Mouse (Mus musculus): Measurements from ENCODE around the gene Nck2.

Gene Nck2

DNA sequence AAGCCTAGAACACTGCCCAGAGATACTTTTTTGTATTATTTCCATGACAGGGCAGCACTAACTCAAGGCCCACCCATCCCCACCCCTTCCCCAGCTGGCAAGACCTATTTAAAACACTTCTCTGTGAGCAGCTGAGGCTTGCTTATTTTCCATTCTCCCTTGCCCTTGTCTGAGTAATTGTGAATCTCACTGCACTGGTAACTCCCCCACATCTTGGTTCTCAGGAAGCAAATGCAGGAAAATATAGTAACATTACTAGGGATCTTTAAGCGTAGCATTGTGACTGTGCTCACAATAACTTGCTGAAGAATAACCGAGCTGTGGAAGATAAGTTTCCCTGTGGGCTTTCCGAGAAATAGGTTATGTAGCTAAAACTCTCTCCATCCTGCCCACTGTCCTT lies 24.6 kb downstream of the Nck2 start:
- no peak for DNase-seq (ENCODE audit: low read depth, low spot score)

- DNase-seq (ENCODE audit: low read depth, low spot score): no peak
These were observed 26.2 kb downstream of the Nck2 start for GRCm38 (mm10) chr1:43470421-43471179.

GRCm38 (mm10) chr1:43471180-43472045 lies 27.0 kb downstream of the Nck2 start:
- DNase-seq (ENCODE audit: low read depth, low spot score): no peak

- no peak for DNase-seq (ENCODE audit: low read depth, low spot score)
These were observed 27.8 kb downstream of the Nck2 start for GRCm38 (mm10) chr1:43472046-43472649.

DNA sequence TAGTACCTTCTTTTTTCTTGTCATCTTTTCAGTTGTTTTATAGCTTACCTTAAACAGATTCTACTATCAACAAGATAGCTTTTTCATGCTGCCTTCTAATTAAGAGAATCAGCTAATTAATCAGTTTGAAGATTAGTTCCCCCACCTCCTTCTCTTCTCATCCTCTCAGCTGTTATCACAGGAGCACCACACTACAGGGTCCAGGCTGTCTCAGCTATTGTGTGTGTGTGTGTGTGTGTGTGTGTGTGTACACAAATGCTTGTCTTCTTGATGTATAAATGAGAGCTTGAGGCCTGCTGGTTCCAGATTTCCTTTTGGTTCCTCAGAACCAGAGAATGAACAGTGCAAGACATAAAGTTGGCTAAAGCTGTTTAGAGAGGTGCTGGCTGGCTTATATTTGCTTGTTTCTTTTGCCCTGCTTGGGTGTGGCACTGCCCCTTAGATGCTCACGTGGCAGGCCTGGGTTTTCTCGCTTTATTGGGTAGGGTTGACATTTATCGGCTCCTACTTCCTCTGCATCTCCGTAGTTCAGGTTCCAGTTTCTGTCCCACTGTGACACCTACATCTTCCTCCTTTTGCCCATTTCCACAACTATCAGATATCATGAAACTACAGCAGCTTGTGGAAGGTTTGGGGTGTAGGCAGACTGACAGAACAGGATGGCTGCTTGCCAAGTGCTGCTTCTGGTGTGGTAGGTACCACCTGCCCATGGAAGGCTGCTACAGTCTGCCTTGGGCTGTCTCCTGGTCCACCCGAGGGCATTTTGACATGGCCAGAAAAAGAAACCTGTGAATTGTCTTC lies 29.6 kb downstream of the Nck2 start:
- DNase-seq (ENCODE audit: low read depth, low spot score): no peak

- DNase-seq (ENCODE audit: low read depth, low spot score): no peak
These were observed 30.4 kb downstream of the Nck2 start for GRCm38 (mm10) chr1:43474535-43475409.

- no peak for DNase-seq (ENCODE audit: low read depth, low spot score)
These were observed 33.6 kb downstream of the Nck2 start for GRCm38 (mm10) chr1:43477954-43478353.

GRCm38 (mm10) chr1:43485204-43485603 lies 40.8 kb downstream of the Nck2 start:
- no peak for DNase-seq (ENCODE audit: low read depth, low spot score)

- no peak for DNase-seq (ENCODE audit: low read depth, low spot score)
These were observed 42.1 kb downstream of the Nck2 start for GRCm38 (mm10) chr1:43486500-43486899.

DNA sequence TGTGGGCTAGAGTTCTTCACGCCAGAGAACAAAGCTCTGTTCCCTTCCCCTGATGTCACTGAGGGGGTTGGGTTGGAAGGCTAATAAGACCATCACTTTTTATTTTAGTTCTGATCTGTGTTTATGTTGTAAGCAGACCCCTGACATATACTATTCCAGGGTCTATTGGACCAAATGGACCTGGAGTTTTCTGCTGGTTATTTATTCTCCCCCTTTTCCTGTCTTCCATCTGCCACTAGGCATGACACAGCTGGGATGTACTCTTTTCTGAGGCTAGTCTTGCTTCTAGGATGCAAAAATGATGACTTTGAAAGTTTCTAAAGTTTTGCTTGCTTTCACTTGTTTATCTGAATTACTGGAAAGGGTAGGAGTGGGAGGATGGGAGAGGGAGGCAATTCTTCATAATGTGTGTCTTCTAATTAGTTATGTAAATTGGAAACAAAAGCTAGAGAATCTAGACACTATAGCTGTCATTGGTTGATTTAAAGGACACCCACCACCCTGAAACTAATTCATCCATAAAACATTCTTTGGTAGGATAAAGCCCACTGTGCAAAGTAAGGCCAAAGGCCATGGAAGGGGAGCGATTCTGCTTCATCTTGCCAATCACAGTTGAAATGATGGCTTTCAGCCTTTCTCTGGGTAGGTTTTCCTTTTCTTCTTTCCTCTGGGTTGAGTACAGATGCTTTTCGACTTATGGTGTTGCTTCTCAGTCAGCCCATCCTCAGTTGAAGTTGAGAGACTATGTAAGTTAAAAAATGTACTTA lies 42.8 kb downstream of the Nck2 start:
- DNase-seq (ENCODE audit: low read depth, low spot score): no peak

DNA sequence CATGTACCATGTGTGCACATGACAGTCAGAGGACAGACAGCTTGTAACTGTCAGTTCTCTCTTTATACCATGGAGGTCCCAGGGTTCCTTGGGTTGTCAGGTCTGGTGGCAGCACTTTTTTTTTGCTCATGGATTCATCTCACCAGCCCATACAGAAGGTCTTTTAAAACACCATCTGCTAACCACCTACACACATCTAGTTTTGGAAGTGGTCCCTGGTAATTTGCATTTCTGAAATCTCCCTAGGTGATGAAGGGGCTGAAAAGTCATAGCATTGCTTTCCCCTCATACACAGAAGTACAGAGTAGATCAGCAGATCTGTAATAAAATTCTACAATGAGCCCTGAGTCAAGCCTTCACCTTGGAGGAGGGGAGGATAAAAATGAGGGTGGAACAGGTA lies 44.9 kb downstream of the Nck2 start:
- no peak for DNase-seq (ENCODE audit: low read depth, low spot score)

DNA sequence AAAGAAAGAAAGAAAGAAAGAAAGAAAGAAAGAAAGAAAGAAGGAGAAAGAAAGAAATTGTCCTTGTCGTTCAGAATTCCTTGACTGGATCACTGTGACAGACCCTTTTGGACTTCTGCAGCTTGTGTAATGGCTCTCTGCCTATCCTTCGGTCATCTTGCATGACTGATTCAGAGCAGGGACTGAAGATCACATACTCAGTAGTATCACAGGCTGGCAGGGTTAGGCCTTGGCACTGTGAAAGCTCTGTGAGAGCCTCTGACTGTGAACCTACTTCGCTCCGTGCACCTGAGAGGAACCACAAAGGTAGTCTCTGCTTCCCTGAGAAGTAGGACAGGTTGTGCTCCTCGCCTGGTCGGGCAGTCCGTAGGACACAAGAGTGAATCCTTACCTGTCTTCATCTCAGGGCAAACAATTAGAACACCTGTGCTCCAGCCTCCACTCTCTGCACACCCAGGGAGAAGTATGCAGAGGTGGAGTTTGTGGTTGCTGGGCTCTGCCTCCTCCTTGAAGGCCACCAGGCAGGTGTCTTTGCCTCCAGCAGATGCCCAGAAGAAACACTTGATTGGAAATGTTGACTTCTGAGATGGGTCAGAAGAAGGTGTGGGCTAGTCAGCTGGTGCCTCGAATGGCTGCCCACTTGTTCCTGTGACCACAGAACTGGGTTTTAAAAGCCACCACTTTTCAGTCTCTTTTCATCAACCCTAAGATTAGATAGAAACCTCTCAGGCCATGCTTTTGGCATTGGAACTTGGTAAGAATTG lies 47.3 kb downstream of the Nck2 start:
- DNase-seq (ENCODE audit: low read depth, low spot score): no peak

GRCm38 (mm10) chr1:43492803-43493437 lies 48.5 kb downstream of the Nck2 start:
- DNase-seq (ENCODE audit: low read depth, low spot score): no peak

DNA sequence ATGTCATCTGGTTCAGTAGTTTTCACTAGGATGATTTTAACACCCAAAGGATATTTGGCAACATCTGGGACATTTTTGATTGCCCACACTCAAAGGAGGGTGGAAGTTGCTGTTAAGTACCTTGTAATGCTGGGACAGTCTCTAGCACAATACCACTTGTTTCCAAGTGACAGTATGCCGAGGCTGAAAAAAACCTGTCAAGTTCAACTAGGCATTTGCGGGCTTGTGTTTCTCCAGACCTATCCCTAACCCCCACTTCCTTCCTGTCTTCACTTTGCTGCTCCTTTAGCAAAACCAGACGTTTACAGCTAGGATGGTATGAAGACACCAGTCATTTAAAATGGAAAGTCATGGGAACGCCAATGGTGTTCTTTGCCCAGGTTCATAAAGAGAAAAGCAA lies 51.7 kb downstream of the Nck2 start:
- no peak for DNase-seq (ENCODE audit: low read depth, low spot score)

- no peak for DNase-seq (ENCODE audit: low read depth, low spot score)
These were observed 52.6 kb downstream of the Nck2 start for GRCm38 (mm10) chr1:43496993-43497392.

DNA sequence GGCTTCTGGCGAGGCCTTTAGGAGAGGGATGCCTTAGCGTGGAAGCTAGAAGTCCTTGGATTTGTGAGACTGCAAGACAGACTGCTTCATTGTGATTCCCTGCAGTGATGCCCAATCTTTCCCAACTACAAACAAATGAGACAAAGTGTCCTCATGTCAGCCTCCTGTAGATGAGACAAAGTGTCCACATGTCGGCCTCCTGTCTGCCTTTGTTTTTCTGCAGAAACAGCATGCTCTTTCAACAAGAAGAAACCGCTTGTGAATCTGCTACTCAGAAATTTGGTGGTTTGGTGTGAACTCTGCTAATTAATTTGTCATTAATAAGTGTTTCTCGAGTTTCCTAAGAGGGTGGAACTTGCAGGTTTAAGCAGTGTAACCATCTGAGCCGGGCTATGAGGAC lies 53.6 kb downstream of the Nck2 start:
- DNase-seq (ENCODE audit: low read depth, low spot score): no peak

DNA sequence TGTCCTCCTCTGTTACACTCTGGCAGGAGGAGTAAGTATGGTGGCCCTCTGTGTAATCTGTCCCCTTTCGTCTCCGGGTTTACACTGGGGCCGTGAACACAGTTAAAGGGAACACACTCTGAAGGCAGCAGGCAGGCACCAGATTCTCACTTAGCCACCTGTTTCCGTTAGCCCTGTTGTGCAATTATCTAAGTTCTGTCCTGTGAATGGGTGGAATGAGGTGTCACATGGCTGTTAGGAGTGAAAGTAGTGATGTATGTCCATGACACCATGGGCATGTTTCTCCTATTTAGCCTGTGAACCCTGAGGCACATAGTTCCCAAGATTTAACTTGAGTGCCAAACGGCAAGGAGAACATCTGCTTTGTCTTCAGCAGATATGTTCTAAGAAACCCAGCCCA lies 55.7 kb downstream of the Nck2 start:
- no peak for DNase-seq (ENCODE audit: low read depth, low spot score)

DNA sequence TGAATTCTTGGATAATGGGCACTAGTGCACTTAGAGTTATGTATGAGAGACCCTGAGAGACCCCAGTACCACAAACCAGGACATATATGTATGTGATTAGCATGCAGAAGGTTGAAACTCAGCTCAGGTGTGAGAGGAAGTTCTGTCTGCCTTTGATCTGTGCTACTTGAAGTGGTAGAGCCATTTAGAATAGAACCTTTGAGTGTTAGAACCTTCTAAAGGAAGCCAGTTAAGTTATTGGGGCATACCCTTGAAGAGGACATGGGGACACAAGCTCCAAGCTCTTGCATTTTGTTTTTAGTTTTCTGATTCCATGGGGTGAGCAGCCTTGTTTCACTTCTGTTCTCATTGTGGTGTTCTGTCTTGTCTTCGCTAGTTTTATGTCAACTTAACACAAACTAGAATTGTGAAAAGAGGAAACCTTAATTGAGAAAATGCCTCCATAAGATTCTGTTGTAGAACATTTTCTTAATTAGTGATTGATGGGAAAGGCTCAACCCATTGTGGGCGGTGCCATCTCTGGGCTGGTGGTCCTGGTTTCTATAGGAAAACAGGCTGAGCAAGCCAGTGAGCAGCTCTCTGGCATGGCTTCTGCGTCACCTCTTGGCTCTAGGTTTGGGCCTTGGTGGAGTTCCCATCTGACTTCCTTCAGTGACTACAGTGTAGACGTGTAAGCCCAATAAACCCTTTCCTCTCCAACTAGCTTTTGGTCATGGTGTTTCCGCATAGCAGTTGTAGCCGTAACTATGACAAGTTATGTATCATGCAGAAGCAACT lies 57.0 kb downstream of the Nck2 start:
- DNase-seq (ENCODE audit: low read depth, low spot score): no peak

All from embryo, embryonic 11.5 days (tissue).